Comparison of ENCODE assay signal across 12 mouse cellular contexts in genomic region chr17:75472379-75472778, GRCm38 (mm10). TPM values are rescaled to one million over a fixed set of nuclear protein-coding genes. Genes with fewer than 3 reads are reported as not detected.
A peak's percentile ranks its signal among the peaks of the same experiment; 100 is the strongest.
DNase-seq lines count a peak whose midpoint lies in the region; ATAC-seq lines count a peak whose summit lies in the region.
"Had no signal": no experiment of that assay in that cellular context is flagged by ENCODE, and none has a peak within 500 bp of the region (broad histone marks: within the 10 kb centered on the region; RNA-seq: fewer than 3 reads in every experiment).

No protein-coding gene starts in this region.

- no peaks in the 10 kb centered on the region for H3K9me3 ChIP-seq in hindbrain, embryonic 13.5 days
- no peaks in the 10 kb centered on the region for H3K9me3 ChIP-seq in hindbrain, embryonic 12.5 days (replicated peaks)

- peaks cover 8% of the 10 kb centered on the region for H3K4me1 ChIP-seq in hindbrain, embryonic 13.5 days (replicated peaks)
- H3K4me1 ChIP-seq in hindbrain, embryonic 12.5 days: no peaks in the 10 kb centered on the region
- H3K4me1 ChIP-seq in brown adipose tissue, adult 24 weeks (ENCODE audit: control insufficient read depth, insufficient read depth, insufficient read length, low read length): peaks cover 21% of the 10 kb centered on the region; the same call in 1 of the 2 replicates

- H3K9ac ChIP-seq in hindbrain, embryonic 13.5 days: no peak overlapping the region
- no peak overlapping the region for H3K9ac ChIP-seq in hindbrain, embryonic 12.5 days

- no peak overlapping the region for H3K4me3 ChIP-seq in hindbrain, embryonic 13.5 days
- no peak overlapping the region for H3K4me3 ChIP-seq in hindbrain, embryonic 12.5 days
- H3K4me3 ChIP-seq in brown adipose tissue, adult 24 weeks (ENCODE audit: insufficient read depth, low read depth, low read length): no peak overlapping the region

- 78% methylated on average over 2 of the region's 2 CpGs for WGBS in hindbrain, embryonic 13.5 days
- WGBS in hindbrain, embryonic 12.5 days: 70% methylated on average over 2 of the region's 2 CpGs

- ATAC-seq in hindbrain, embryonic 13.5 days (ENCODE audit: low FRiP score): no peak
- no peak for ATAC-seq in hindbrain, embryonic 12.5 days (ENCODE audit: low FRiP score)
- ATAC-seq in hematopoietic stem cell, adult 5-6 weeks (replicated peaks in 1 of 2; ENCODE audit: insufficient read depth in 1 of 2, low FRiP score in 2 of 2, low TSS enrichment in 1 of 2, low read depth in 1 of 2, poor library complexity in 2 of 2, severe bottlenecking in 2 of 2): peak; percentile 51; a peak in 3 of 4 replicates
- ATAC-seq: midbrain, embryonic 16.5 days had no signal

- peak overlapping the region; percentile 60; the same call in 1 of the 2 replicates for H3K27ac ChIP-seq in hindbrain, embryonic 13.5 days
- no peak overlapping the region for H3K27ac ChIP-seq in hindbrain, embryonic 12.5 days
- H3K27ac ChIP-seq in brown adipose tissue, adult 24 weeks (replicated peaks; ENCODE audit: low read depth, low read length): peak overlapping the region; percentile 93

- H3K4me2 ChIP-seq in hindbrain, embryonic 13.5 days: no peak overlapping the region
- no peak overlapping the region for H3K4me2 ChIP-seq in hindbrain, embryonic 12.5 days (replicated peaks)

- no peaks in the 10 kb centered on the region for H3K27me3 ChIP-seq in hindbrain, embryonic 13.5 days
- H3K27me3 ChIP-seq in hindbrain, embryonic 12.5 days: no peaks in the 10 kb centered on the region

- peak; percentile 89 for DNase-seq in A20 (ENCODE audit: low read depth, low spot score)
- no peak for DNase-seq in cerebellum, postnatal 4 days (ENCODE audit: low spot score in 2 of 2)
- DNase-seq in embryo, embryonic 10.5 days (ENCODE audit: low spot score): no peak
- no peak for DNase-seq in thymus, postnatal 0 days (ENCODE audit: low spot score)
- DNase-seq: kidney, adult 9 months; right cerebral cortex, adult 18-20 months had no signal

- H3K36me3 ChIP-seq in hindbrain, embryonic 13.5 days: no peaks in the 10 kb centered on the region
- no peaks in the 10 kb centered on the region for H3K36me3 ChIP-seq in hindbrain, embryonic 12.5 days
- H3K36me3 ChIP-seq: G1E had no signal

RNA-seq across cellular contexts. Expression of gene Rasgrp3, which starts 36.7 kb away (rescaled TPM):
- 7.4 and 8.2 TPM in 2 replicates for polyA plus RNA-seq in hindbrain, embryonic 13.5 days (2015; fragmentation: Nextera tagmentation; extraction: Ambion mirVana)
- polyA plus RNA-seq in hindbrain, embryonic 12.5 days (2016; fragmentation: Nextera tagmentation; extraction: Ambion mirVana): 7.2 and 8.0 TPM in 2 replicates
- 5.4 and 7.1 TPM in 2 replicates for polyA plus RNA-seq in brown adipose tissue, adult 24 weeks (2012; ENCODE audit: insufficient read depth, insufficient read length, missing spikeins)
- 1.3 and 13.1 TPM in 2 replicates for total RNA-seq in hematopoietic stem cell, adult 5-6 weeks (2017)
- 2.4 TPM in 2 replicates for polyA plus RNA-seq in thymus, postnatal 0 days (2015; fragmentation: Nextera tagmentation; extraction: Ambion mirVana)
- polyA plus RNA-seq: G1E had no signal

Comparison
In these comparisons a context has a peak if more than half of its experiments do, and no peak if none do; other contexts are left out.
1. ATAC-seq: peak in hematopoietic stem cell, adult 5-6 weeks (2 of 2); none in hindbrain, embryonic 13.5 days (single experiment) and hindbrain, embryonic 12.5 days (single experiment).